Comparison of ENCODE assay signal across 13 mouse cellular contexts in genomic region chr9:102183663-102184274, GRCm38 (mm10).
DNase-seq lines count a peak whose midpoint lies in the region; ATAC-seq lines count a peak whose summit lies in the region.
"Had no signal": no experiment of that assay in that cellular context is flagged by ENCODE, and none has a peak within 500 bp of the region (broad histone marks: within the 10 kb centered on the region; RNA-seq: fewer than 3 reads in every experiment).

No protein-coding gene starts in this region.

- ATAC-seq in heart, embryonic 12.5 days (ENCODE audit: insufficient number of reproducible peaks, low FRiP score) = no peak
- no peak for ATAC-seq in midbrain, embryonic 16.5 days
- no peak for ATAC-seq in granulocyte monocyte progenitor cell, adult 5-6 weeks (replicated peaks; ENCODE audit: poor library complexity, severe bottlenecking)

- H3K27me3 ChIP-seq in heart, embryonic 12.5 days (replicated peaks) = peaks cover 27% of the 10 kb centered on the region
- peaks cover 41% of the 10 kb centered on the region for H3K27me3 ChIP-seq in midbrain, embryonic 10.5 days (ENCODE audit: low read depth, poor library complexity, severe bottlenecking)
- H3K27me3 ChIP-seq in midbrain, embryonic 16.5 days (ENCODE audit: control insufficient read depth, insufficient read depth, low read depth, low read length) = no peaks in the 10 kb centered on the region
- H3K27me3 ChIP-seq: embryonic facial prominence, embryonic 15.5 days had no signal

- H3K36me3 ChIP-seq in heart, embryonic 12.5 days = no peaks in the 10 kb centered on the region
- no peaks in the 10 kb centered on the region for H3K36me3 ChIP-seq in midbrain, embryonic 10.5 days
- no peaks in the 10 kb centered on the region for H3K36me3 ChIP-seq in midbrain, embryonic 16.5 days (ENCODE audit: control insufficient read depth, insufficient read depth, low read length)
- H3K36me3 ChIP-seq: embryonic facial prominence, embryonic 15.5 days; limb, embryonic 12.5 days had no signal

- no peak for DNase-seq in heart, adult 8-10 months (ENCODE audit: low spot score)
- DNase-seq in midbrain, embryonic 10.5 days (ENCODE audit: low spot score) = no peak
- peak; percentile 30 to 50 for DNase-seq in cerebellum, postnatal 36 days
- peak; percentile 49 to 76 for DNase-seq in layer of hippocampus, postnatal 14 days (ENCODE audit: low spot score in 2 of 2)
- DNase-seq in urinary bladder, postnatal 36 days (ENCODE audit: low spot score in 2 of 2) = no peak
- DNase-seq: gastrocnemius, postnatal 14 days; kidney, adult 9 months; thymus, postnatal 4 days had no signal

- WGBS in heart, embryonic 12.5 days = 44% methylated on average over 22 of the region's 22 CpGs
- 86% methylated on average over 22 of the region's 22 CpGs for WGBS in midbrain, embryonic 10.5 days
- WGBS in midbrain, embryonic 16.5 days = 69% methylated on average over 22 of the region's 22 CpGs

- H3K27ac ChIP-seq in heart, embryonic 12.5 days (ENCODE audit: poor library complexity, severe bottlenecking) = no peak overlapping the region
- 0 out of 2 replicates have a peak overlapping the region, but pooled peaks have one; percentile 2 for H3K27ac ChIP-seq in midbrain, embryonic 10.5 days (replicated peaks)
- no peak overlapping the region for H3K27ac ChIP-seq in midbrain, embryonic 16.5 days (ENCODE audit: low read length)
- H3K27ac ChIP-seq: embryonic facial prominence, embryonic 15.5 days; limb, embryonic 12.5 days had no signal

- H3K4me2 ChIP-seq in heart, embryonic 12.5 days = peak overlapping the region; percentile 54
- no peak overlapping the region for H3K4me2 ChIP-seq in midbrain, embryonic 16.5 days (ENCODE audit: low read length)
- H3K4me2 ChIP-seq: embryonic facial prominence, embryonic 15.5 days; limb, embryonic 12.5 days had no signal

- H3K4me1 ChIP-seq in heart, embryonic 12.5 days (replicated peaks) = peaks cover 13% of the 10 kb centered on the region; the same call in 1 of the 2 replicates
- H3K4me1 ChIP-seq in midbrain, embryonic 10.5 days = peaks cover 49% of the 10 kb centered on the region
- peaks cover 28% of the 10 kb centered on the region for H3K4me1 ChIP-seq in midbrain, embryonic 16.5 days (ENCODE audit: control insufficient read depth, insufficient read depth, low read length)

- H3K9me3 ChIP-seq in heart, embryonic 12.5 days (replicated peaks) = no peaks in the 10 kb centered on the region
- H3K9me3 ChIP-seq in midbrain, embryonic 10.5 days (replicated peaks) = no peaks in the 10 kb centered on the region
- no peaks in the 10 kb centered on the region for H3K9me3 ChIP-seq in midbrain, embryonic 16.5 days (replicated peaks; ENCODE audit: control insufficient read depth, low read length, poor library complexity, severe bottlenecking)
- H3K9me3 ChIP-seq: embryonic facial prominence, embryonic 15.5 days; limb, embryonic 12.5 days had no signal

- H3K9ac ChIP-seq in heart, embryonic 12.5 days = no peak overlapping the region
- H3K9ac ChIP-seq in midbrain, embryonic 16.5 days (ENCODE audit: low read depth, low read length) = no peak overlapping the region
- H3K9ac ChIP-seq: embryonic facial prominence, embryonic 15.5 days; limb, embryonic 12.5 days had no signal

- H3K4me3 ChIP-seq in heart, embryonic 12.5 days = no peak overlapping the region
- H3K4me3 ChIP-seq in midbrain, embryonic 10.5 days = no peak overlapping the region
- H3K4me3 ChIP-seq in midbrain, embryonic 16.5 days (ENCODE audit: low read depth, low read length) = no peak overlapping the region
- H3K4me3 ChIP-seq: embryonic facial prominence, embryonic 15.5 days; limb, embryonic 12.5 days had no signal

Comparison
In these comparisons a context has a peak if more than half of its experiments do, and no peak if none do; other contexts are left out.
1. DNase-seq: peak in cerebellum, postnatal 36 days (2 of 2) and layer of hippocampus, postnatal 14 days (2 of 2); none in heart, adult 8-10 months (single experiment), midbrain, embryonic 10.5 days (single experiment) and urinary bladder, postnatal 36 days (0 of 2).